In the genomic region with DNA sequence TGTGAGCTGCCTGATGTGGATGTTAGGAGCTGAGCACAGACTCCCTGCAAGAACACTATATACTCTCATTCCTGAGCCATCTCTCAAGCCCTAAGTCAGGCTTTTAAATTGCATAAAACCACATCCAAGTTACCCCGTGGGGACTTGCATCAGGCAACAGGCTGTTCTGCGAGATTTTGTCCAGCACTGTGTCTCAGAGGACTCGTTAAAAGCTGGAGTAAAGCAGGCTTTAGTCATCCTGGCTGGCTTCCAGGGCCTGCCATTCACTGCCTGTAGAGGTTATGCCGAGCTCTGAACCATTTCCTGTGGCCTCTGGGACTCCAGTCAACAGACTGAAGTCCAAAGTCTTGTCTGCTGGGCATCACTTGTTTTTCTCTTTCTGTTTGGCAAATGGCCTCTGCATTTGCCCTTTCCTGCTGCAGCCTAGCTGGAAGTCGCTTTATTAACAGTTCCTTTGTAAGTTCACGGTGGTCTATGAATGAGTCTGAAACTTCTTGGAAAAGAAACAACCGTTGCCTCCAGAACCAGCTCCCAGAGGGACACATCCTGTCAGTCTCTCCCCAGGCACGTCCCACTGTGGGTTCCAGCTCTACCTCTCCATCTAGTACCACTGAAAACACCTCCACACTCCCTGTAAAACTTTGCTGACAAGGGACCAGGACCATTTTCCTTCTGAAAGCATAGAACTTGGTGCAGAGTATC, we compare ENCODE assay signal across 8 mouse cellular contexts.
A peak's percentile ranks its signal among the peaks of the same experiment; 100 is the strongest.
DNase-seq lines count a peak whose midpoint lies in the region; ATAC-seq and TF ChIP-seq lines count a peak whose summit lies in the region.

No protein-coding gene starts in this region.

- no peaks in the 10 kb centered on the region for H3K36me3 ChIP-seq in stomach, postnatal 0 days (ENCODE audit: control insufficient read depth, insufficient read depth, low read length)
- H3K36me3 ChIP-seq in thymus, adult 2 months (ENCODE audit: control insufficient read depth, insufficient read depth, low read length): no peaks in the 10 kb centered on the region

- DNase-seq in embryo, embryonic 11 days: peak; percentile 33
- no peak for DNase-seq in embryo, embryonic 9.5 days (ENCODE audit: extremely low spot score)
- peak; percentile 86 for DNase-seq in brain, embryonic 14.5 days (ENCODE audit: low read depth)
- DNase-seq in heart, adult 18-20 months: peak; percentile 82 to 90
- peak; percentile 89 for DNase-seq in kidney, adult 18-20 months
- peak; percentile 52 to 59 for DNase-seq in lung, adult 18-20 months
- DNase-seq in stomach, postnatal 0 days (ENCODE audit: low spot score): peak; percentile 82
- DNase-seq in thymus, adult 2 months: no peak

- no peaks in the 10 kb centered on the region for H3K27me3 ChIP-seq in stomach, postnatal 0 days (ENCODE audit: control insufficient read depth, insufficient read depth, low read length)
- H3K27me3 ChIP-seq in thymus, adult 2 months (ENCODE audit: control insufficient read depth, insufficient read depth, low read length): no peaks in the 10 kb centered on the region

- no peak overlapping the region for H3K4me2 ChIP-seq in stomach, postnatal 0 days (replicated peaks; ENCODE audit: low read depth)

- TF ChIP-seq POLR2A in brain, embryonic 14.5 days (IDR thresholded peaks at IDR 0.05; ENCODE audit: borderline replicate concordance, extremely low read depth, insufficient read depth, insufficient read length, poor library complexity, severe bottlenecking): no peak
- TF ChIP-seq POLR2A in thymus, adult 2 months (IDR thresholded peaks at IDR 0.05; ENCODE audit: control insufficient read depth, extremely low read depth, insufficient read depth, low read length, poor library complexity): no peak

- no peak for TF ChIP-seq CTCF in brain, embryonic 14.5 days (IDR thresholded peaks at IDR 0.05; ENCODE audit: borderline replicate concordance, extremely low read depth, insufficient read depth, insufficient read length)
- no peak for TF ChIP-seq CTCF in stomach, postnatal 0 days (IDR thresholded peaks at IDR 0.05; ENCODE audit: low read depth)
- TF ChIP-seq CTCF in thymus, adult 2 months (IDR thresholded peaks at IDR 0.05; ENCODE audit: borderline replicate concordance, control insufficient read depth, extremely low read depth, insufficient read depth, low read length, poor library complexity): no peak

- no peaks in the 10 kb centered on the region for H3K9me3 ChIP-seq in stomach, postnatal 0 days (ENCODE audit: control insufficient read depth, low read length)

- H3K4me3 ChIP-seq in stomach, postnatal 0 days (ENCODE audit: low read depth, low read length): no peak overlapping the region
- no peak overlapping the region for H3K4me3 ChIP-seq in thymus, adult 2 months (ENCODE audit: control insufficient read depth, insufficient read depth, low read length)

- WGBS in stomach, postnatal 0 days: 24% methylated on average over 8 of the region's 8 CpGs
- WGBS in thymus, adult 2 months: 20% methylated on average over 8 of the region's 8 CpGs

- no peak for TF ChIP-seq EP300 in stomach, postnatal 0 days (optimal IDR thresholded peaks at IDR 0.05)

- peaks cover 4% of the 10 kb centered on the region; the same call in 1 of the 2 replicates for H3K4me1 ChIP-seq in stomach, postnatal 0 days (replicated peaks; ENCODE audit: control insufficient read depth, insufficient read depth)
- no peaks in the 10 kb centered on the region for H3K4me1 ChIP-seq in thymus, adult 2 months (replicated peaks; ENCODE audit: control insufficient read depth, insufficient read depth, low read length)

- H3K9ac ChIP-seq in stomach, postnatal 0 days (ENCODE audit: low read length): no peak overlapping the region

- ATAC-seq in stomach, postnatal 0 days (ENCODE audit: low FRiP score, low TSS enrichment): peak; percentile 88

- peak overlapping the region; percentile 20 for H3K27ac ChIP-seq in stomach, postnatal 0 days (replicated peaks)
- no peak overlapping the region for H3K27ac ChIP-seq in thymus, adult 2 months (ENCODE audit: control insufficient read depth, insufficient read depth, low read length)

Comparison
In these comparisons a context has a peak if more than half of its experiments do, and no peak if none do; other contexts are left out.
1. DNase-seq: peak in embryo, embryonic 11 days (single experiment), brain, embryonic 14.5 days (single experiment), heart, adult 18-20 months (2 of 2), kidney, adult 18-20 months (single experiment), lung, adult 18-20 months (2 of 2) and stomach, postnatal 0 days (single experiment); none in embryo, embryonic 9.5 days (single experiment) and thymus, adult 2 months (single experiment).